Mouse (Mus musculus) embryonic facial prominence, embryonic 10.5 days (tissue): ENCODE results near the gene Gm47283. TPM values are rescaled to one million over a fixed set of nuclear protein-coding genes. Genes with fewer than 3 reads are reported as not detected.
A peak's percentile ranks its signal among the peaks of the same experiment; 100 is the strongest.
"Not testable (repeated sequence)": the region's sequence is repeated elsewhere in the genome, so short reads cannot be mapped to it uniquely, and the experiment has no call there.

Experiments used
- DNase-seq: peaks from one replicate; pipeline ENCODE4 v3.0.0-alpha.2; 2017; ENCODE audit warnings: low spot score
- H3K27ac ChIP-seq: fragments of 300-500 bp; sonication (generic); replicated peaks from 2 replicates; pipeline ENCODE4 v1.5.1; 2016; ENCODE audit warnings: mild to moderate bottlenecking
- H3K27me3 ChIP-seq: fragments of 300-500 bp; sonication (generic); replicated peaks from 2 replicates; pipeline ENCODE4 v1.6.1; 2016; ENCODE audit warnings: low read depth, mild to moderate bottlenecking; ENCODE audit not compliant: poor library complexity, severe bottlenecking
- H3K36me3 ChIP-seq: fragments of 300-500 bp; sonication (generic); replicated peaks from 2 replicates; pipeline ENCODE4 v1.6.1; 2016; ENCODE audit warnings: mild to moderate bottlenecking, moderate library complexity
- H3K4me1 ChIP-seq: fragments of 300-500 bp; sonication (generic); 2 replicates; pipeline ENCODE4 v1.6.1; 2016
- H3K4me3 ChIP-seq: fragments of 300-500 bp; sonication (generic); 2 replicates; pipeline ENCODE4 v1.5.1; 2016; ENCODE audit warnings: mild to moderate bottlenecking, moderate library complexity
- H3K9me3 ChIP-seq: fragments of 300-500 bp; sonication (generic); 2 replicates; pipeline ENCODE4 v1.6.1; 2016; ENCODE audit warnings: mild to moderate bottlenecking
- WGBS: fragments of 180-500 bp; shearing (Covaris S2); methylation state at CpG from one replicate; pipeline ENCODE4 v1.1.7; 2016; 5-methylcytosine and 5-hydroxymethylcytosine counted together
- polyA plus RNA-seq: library from polyadenylated mRNA; unstranded; fragments of >200 nt; fragmentation: Nextera tagmentation; extraction: Ambion mirVana; gene quantifications from 2 replicates; pipeline ENCODE4 v1.2.1, GENCODE M21; 2016

The Gm47283 gene
- polyA plus RNA-seq = not detected in 2 replicates

- not testable (repeated sequence) for H3K36me3 ChIP-seq, DNase-seq, H3K27ac ChIP-seq, H3K27me3 ChIP-seq, H3K4me1 ChIP-seq, H3K9me3 ChIP-seq, H3K4me3 ChIP-seq
- no CpG with 5 or more reads among the region's 48 CpGs for WGBS
Observed at GRCm38 (mm10) chrY:90784438-90784837, at the start of gene Gm47283. TSS of gene Gm47283 (plus strand) at chrY:90784738.

- H3K27ac ChIP-seq, DNase-seq, H3K4me1 ChIP-seq, H3K27me3 ChIP-seq, H3K4me3 ChIP-seq: not testable (repeated sequence)
- Histone ChIP-seq H3K36me3 (peaks cover 20% of the 10 kb centered on the region), H3K9me3 (peaks cover 32% of the 10 kb centered on the region)
- WGBS = 81% methylated on average over 5 of the region's 5 CpGs
Observed at GRCm38 (mm10) chrY:90735181-90735895, 49.2 kb upstream of the Gm47283 start.

- H3K27ac ChIP-seq, H3K4me3 ChIP-seq, H3K27me3 ChIP-seq, H3K4me1 ChIP-seq: not testable (repeated sequence)
- Histone ChIP-seq H3K9me3 (peaks cover 39% of the 10 kb centered on the region), H3K36me3 (peaks cover 28% of the 10 kb centered on the region)
- DNase-seq = peak; percentile 14
- 79% methylated on average over 6 of the region's 9 CpGs for WGBS
Observed at GRCm38 (mm10) chrY:90736217-90737000, 48.1 kb upstream of the Gm47283 start.

GRCm38 (mm10) chrY:90737606-90738430 lies 46.7 kb upstream of the Gm47283 start:
- H3K9me3 ChIP-seq = peaks cover 50% of the 10 kb centered on the region
- peaks cover 42% of the 10 kb centered on the region for H3K36me3 ChIP-seq

GRCm38 (mm10) chrY:90738431-90738680 lies 46.2 kb upstream of the Gm47283 start:
- Histone ChIP-seq H3K9me3 (peaks cover 55% of the 10 kb centered on the region), H3K27ac (no peak overlapping the region), H3K4me3 (no peak overlapping the region), H3K36me3 (peaks cover 44% of the 10 kb centered on the region), H3K27me3 (no peaks in the 10 kb centered on the region), H3K4me1 (no peaks in the 10 kb centered on the region)
- 75% methylated on average over 1 of the region's 1 CpGs for WGBS
- no peak for DNase-seq

More at GRCm38 (mm10) chrY:90737606-90738430, 46.7 kb upstream of the Gm47283 start:
- Histone ChIP-seq H3K4me1 (no peaks in the 10 kb centered on the region), H3K27ac (no peak overlapping the region), H3K27me3 (no peaks in the 10 kb centered on the region), H3K4me3 (no peak overlapping the region)
- 53% methylated on average over 4 of the region's 7 CpGs for WGBS
- DNase-seq = no peak

- peak; percentile 71 for DNase-seq
- H3K27ac ChIP-seq, H3K4me1 ChIP-seq, H3K27me3 ChIP-seq, H3K4me3 ChIP-seq: not testable (repeated sequence)
- peaks cover 58% of the 10 kb centered on the region for H3K9me3 ChIP-seq
- H3K36me3 ChIP-seq = peaks cover 44% of the 10 kb centered on the region
- 72% methylated on average over 28 of the region's 28 CpGs for WGBS
Observed at GRCm38 (mm10) chrY:90738841-90739530, 45.6 kb upstream of the Gm47283 start.

GRCm38 (mm10) chrY:90739531-90740012 lies 45.0 kb upstream of the Gm47283 start:
- H3K27ac ChIP-seq, H3K4me3 ChIP-seq, H3K27me3 ChIP-seq, H3K4me1 ChIP-seq: not testable (repeated sequence)
- peaks cover 63% of the 10 kb centered on the region for H3K9me3 ChIP-seq
- peaks cover 49% of the 10 kb centered on the region for H3K36me3 ChIP-seq
- WGBS = 54% methylated on average over 11 of the region's 11 CpGs
- DNase-seq = peak; percentile 66

- Histone ChIP-seq H3K9me3 (peaks cover 69% of the 10 kb centered on the region), H3K27me3 (no peaks in the 10 kb centered on the region), H3K4me1 (no peaks in the 10 kb centered on the region), H3K27ac (no peak overlapping the region), H3K4me3 (no peak overlapping the region), H3K36me3 (peaks cover 55% of the 10 kb centered on the region)
- 46% methylated on average over 14 of the region's 14 CpGs for WGBS
- DNase-seq = peak; percentile 78
Observed at GRCm38 (mm10) chrY:90740013-90740561, 44.5 kb upstream of the Gm47283 start.

GRCm38 (mm10) chrY:90741006-90741405 lies 43.5 kb upstream of the Gm47283 start:
- WGBS = 76% methylated on average over 38 of the region's 38 CpGs
- peaks cover 68% of the 10 kb centered on the region for H3K9me3 ChIP-seq
- H3K27ac ChIP-seq, H3K27me3 ChIP-seq, H3K4me3 ChIP-seq, H3K4me1 ChIP-seq: not testable (repeated sequence)
- peaks cover 61% of the 10 kb centered on the region for H3K36me3 ChIP-seq
- peak; percentile 82 for DNase-seq

GRCm38 (mm10) chrY:90741452-90742260 lies 42.9 kb upstream of the Gm47283 start:
- Histone ChIP-seq H3K36me3 (peaks cover 61% of the 10 kb centered on the region), H3K9me3 (peaks cover 65% of the 10 kb centered on the region)
- WGBS = 81% methylated on average over 42 of the region's 43 CpGs
- H3K4me3 ChIP-seq, H3K27ac ChIP-seq, H3K27me3 ChIP-seq, H3K4me1 ChIP-seq: not testable (repeated sequence)
- peak; percentile 81 for DNase-seq

- not testable (repeated sequence) for H3K27me3 ChIP-seq, H3K4me3 ChIP-seq, H3K4me1 ChIP-seq, H3K27ac ChIP-seq
- 85% methylated on average over 49 of the region's 49 CpGs for WGBS
- Histone ChIP-seq H3K9me3 (peaks cover 65% of the 10 kb centered on the region), H3K36me3 (peaks cover 61% of the 10 kb centered on the region)
- DNase-seq = peak; percentile 81
Observed at GRCm38 (mm10) chrY:90742261-90743052, 42.1 kb upstream of the Gm47283 start.
